Mouse (Mus musculus) cerebellum, postnatal 25 days (tissue): ENCODE measurements around the gene Rhbdf2.
"Not testable (repeated sequence)": the region's sequence is repeated elsewhere in the genome, so short reads cannot be mapped to it uniquely, and the experiment has no call there.

Experiments used
- DNase-seq, 2 experiments: peaks; one replicate each; pipeline ENCODE4 v3.0.0; 2021; ENCODE audit warnings: mixed read lengths in 2 of 2

Gene Rhbdf2

GRCm38 (mm10) chr11:116616438-116617118 lies 10.2 kb downstream of the Rhbdf2 start:
- DNase-seq = peak; percentile 39 to 41

- peak; percentile 70 to 73 for DNase-seq
Measured at GRCm38 (mm10) chr11:116615735-116616437, 10.9 kb downstream of the Rhbdf2 start.

DNA sequence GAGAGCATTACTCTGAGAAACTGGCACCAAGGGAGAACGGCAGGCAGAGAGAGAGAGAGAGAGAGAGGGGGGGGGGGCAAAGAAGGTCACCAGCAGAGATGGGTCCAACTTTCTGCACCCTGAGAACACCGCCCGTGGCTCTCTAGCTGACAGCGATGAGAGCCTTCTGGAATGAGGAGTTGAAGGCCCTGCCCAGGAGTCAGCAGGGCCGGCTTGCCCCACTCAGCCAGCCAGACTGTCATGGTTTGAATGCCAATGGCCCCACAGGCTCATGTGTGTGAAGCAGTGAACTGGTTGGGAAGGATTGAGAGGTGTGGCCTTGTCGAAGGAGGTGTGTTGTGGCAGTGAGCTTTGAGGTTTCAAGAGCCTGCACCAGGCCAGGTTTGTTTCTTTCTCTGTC lies 13.6 kb downstream of the Rhbdf2 start:
- peak; percentile 36 to 47 for DNase-seq

DNA sequence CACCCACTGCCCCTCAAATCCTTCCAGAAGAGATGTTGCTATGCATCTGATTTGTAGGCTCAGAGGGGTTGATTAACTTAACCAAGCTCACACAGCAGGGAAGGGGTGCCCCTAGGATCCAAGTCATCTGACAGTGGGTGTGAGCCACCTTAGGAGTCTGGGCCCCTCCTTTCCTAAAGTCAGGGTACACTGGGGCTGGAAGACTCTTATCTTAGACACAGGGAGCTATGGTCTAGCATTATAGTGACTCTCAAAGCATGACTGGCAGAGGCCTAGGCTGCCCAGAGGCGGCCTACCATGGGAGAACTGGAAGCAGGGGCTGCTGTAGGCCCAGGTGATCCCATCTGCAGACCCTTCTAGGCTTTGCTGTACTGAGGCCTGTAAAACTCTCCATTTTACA lies 14.3 kb downstream of the Rhbdf2 start:
- DNase-seq = no peak

GRCm38 (mm10) chr11:116611883-116612282 lies 14.9 kb downstream of the Rhbdf2 start:
- DNase-seq = no peak

DNA sequence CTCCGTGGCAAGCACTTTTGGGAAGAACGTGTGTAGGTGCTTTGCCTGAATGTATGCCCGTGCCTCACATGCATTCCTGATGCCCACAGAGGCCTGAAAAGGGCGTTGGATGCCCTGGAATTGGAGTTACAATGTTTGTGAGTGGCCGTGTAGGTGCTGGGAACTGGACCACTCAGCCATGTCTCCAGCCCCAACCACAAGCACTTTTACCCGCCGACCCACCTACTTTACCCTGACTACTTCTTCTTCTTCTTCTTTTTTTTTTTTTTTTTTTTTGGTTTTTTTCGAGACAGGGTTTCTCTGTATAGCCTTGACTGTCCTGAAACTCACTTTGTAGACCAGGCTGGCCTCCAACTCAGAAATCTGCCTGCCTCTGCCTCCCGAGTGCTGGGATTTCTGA lies 15.7 kb downstream of the Rhbdf2 start:
- not testable (repeated sequence) for DNase-seq

GRCm38 (mm10) chr11:116609965-116610630 lies 16.7 kb downstream of the Rhbdf2 start:
- peak; percentile 97 to 99 for DNase-seq

DNA sequence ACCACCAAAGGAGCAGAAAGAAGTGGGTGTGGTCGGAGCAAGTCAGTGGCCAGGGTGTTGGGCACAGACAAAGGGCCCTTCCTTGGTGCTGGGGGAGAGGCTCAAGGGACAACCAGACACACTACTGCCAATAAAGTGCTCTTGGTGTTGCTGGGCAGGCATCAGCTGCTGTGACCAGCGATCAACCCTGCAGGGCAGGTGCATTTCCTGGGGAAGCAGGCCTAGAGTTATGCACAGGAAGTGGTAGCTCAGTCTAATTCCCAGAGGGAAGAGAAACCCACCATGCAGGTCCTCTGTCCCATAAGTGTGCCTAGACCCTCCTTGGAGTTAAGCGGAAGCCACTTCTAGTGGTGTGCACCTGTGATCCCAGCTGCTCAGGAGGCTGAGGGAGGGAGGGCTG lies 19.1 kb downstream of the Rhbdf2 start:
- no peak for DNase-seq

DNA sequence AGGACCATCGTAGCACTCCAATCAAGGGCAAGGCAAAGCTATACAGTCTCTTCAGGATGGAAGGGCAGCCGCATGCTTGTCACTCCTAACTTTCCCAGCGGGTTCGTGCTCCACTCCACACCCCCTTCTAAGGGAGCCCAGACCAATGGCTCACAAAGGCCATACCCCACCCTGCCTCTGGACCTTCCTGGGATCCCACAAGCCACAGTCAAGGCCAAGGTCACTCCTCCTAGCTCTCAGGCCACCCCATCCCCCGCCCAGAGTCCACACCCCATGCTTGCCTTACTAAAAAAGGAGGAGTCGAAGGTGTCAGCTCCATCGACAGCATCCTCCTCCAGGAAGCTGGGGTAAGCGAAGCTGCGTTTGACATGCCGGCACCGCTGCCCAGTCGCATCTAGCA lies 22.7 kb downstream of the Rhbdf2 start:
- DNase-seq = no peak

DNA sequence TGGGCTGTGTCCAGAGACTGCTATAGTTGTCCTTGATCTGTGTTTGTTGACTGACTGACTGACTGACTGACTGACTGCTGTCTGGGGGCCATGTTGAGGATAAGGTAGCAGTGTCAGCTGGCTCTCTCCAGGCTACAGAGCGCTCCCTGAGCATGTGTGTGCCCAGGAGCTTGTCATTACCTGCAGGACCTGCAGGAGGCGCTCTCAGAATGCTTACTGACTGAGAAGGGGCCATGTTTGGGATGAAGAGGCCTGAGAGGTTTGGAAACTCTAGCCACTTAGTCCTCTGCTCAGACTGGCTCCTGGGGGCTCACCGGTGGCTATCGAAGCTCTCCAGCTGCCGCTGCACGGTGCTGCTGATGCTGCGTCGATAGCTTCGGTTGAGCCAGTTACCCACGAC lies 23.5 kb downstream of the Rhbdf2 start:
- DNase-seq = peak; percentile 39 to 46

GRCm38 (mm10) chr11:116602043-116602442 lies 24.8 kb downstream of the Rhbdf2 start:
- peak in 1 of 2 experiments; percentile 41 for DNase-seq

DNA sequence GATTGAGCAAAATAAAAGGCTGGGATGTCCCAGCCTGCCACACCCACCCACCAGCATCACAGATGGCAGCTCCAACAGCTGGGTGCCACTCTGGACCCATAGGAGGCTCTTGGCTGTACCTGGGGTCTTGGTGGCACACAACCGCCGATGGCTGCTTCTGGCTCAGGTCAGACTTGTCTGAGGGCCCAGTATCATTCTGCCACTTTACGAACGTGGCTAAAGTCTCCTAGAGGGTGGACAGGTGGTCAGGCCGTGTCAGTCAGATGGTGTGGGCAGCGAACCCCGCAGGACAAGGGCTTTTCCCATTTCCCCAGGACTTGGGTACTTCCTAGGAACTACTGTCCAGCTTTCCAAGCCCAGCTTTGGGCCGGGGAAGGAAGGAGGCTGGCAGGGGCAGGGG lies 25.7 kb downstream of the Rhbdf2 start:
- peak; percentile 57 to 68 for DNase-seq

- DNase-seq = no peak
Measured at GRCm38 (mm10) chr11:116599230-116599629, 27.6 kb downstream of the Rhbdf2 start.

DNA sequence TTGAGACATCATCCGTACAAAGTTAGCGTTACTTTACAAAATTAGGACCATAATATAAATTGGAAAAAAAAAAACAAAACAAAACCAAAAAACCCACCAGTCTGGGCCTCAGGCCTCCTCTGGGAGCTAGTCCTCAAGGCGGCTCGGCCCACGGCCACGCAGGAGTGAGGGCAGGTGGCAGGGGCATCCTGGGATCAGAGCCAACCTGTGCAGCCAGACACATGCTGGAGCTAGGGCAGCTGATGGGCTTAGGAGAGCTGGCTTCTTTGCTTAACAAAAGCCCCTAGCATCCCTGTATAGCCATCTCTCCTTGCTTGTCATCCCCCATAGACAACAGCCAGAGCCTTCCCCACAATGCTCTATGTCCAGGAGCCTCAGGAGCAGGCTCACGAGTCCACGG lies 28.6 kb downstream of the Rhbdf2 start:
- peak; percentile 60 to 79 for DNase-seq

GRCm38 (mm10) chr11:116596766-116597165 lies 30.1 kb downstream of the Rhbdf2 start:
- DNase-seq = no peak

DNA sequence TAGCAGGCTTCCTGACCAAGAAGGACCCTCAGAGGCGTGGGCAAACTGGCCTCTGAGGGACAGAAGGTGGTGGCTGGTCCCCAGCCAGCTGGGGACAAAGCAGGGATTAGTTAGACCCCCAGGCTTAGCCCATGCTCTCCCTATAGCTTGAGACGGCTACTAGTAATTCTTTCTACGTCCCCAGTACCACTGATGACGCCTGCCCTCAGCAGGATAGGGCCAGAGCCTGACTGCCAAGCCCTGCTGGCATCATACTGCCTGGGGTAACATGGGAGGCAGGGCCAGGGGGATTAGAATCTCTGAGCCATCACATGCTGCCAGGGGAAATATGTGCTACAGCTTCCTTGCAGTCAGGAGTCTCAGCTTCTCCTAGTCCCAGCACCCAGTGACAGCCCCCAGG lies 33.5 kb downstream of the Rhbdf2 start:
- peak in 1 of 2 experiments; percentile 27 for DNase-seq

- DNase-seq = peak; percentile 100
Measured at GRCm38 (mm10) chr11:116592428-116592827, 34.4 kb downstream of the Rhbdf2 start.

GRCm38 (mm10) chr11:116591621-116592020 lies 35.2 kb downstream of the Rhbdf2 start:
- no peak for DNase-seq

- DNase-seq = no peak
Measured at GRCm38 (mm10) chr11:116589574-116589973, 37.2 kb downstream of the Rhbdf2 start.

DNA sequence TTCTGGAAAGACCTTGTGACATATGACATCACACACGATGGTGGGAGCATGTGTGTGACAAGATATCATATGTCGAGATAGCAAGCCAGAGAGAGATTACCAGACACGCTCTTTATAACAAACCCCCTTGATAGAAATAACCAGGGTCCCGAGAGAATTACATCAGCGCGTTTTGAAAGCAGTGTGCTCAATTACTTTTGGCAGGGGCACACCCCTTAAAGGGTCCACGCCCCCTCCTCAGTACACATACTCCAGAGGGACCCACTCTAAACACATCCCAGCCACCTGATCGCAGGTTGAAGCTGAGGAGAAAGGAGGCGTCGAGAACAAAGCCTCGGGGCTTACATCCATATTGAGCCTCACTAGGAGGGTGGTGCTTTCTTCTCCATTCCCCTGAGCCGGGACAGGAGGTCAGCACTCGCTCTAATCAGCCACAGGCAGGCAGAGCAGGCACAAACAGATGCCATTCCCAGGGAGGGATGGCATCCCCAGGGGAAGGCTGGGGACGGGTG lies 37.7 kb downstream of the Rhbdf2 start:
- no peak for DNase-seq

DNA sequence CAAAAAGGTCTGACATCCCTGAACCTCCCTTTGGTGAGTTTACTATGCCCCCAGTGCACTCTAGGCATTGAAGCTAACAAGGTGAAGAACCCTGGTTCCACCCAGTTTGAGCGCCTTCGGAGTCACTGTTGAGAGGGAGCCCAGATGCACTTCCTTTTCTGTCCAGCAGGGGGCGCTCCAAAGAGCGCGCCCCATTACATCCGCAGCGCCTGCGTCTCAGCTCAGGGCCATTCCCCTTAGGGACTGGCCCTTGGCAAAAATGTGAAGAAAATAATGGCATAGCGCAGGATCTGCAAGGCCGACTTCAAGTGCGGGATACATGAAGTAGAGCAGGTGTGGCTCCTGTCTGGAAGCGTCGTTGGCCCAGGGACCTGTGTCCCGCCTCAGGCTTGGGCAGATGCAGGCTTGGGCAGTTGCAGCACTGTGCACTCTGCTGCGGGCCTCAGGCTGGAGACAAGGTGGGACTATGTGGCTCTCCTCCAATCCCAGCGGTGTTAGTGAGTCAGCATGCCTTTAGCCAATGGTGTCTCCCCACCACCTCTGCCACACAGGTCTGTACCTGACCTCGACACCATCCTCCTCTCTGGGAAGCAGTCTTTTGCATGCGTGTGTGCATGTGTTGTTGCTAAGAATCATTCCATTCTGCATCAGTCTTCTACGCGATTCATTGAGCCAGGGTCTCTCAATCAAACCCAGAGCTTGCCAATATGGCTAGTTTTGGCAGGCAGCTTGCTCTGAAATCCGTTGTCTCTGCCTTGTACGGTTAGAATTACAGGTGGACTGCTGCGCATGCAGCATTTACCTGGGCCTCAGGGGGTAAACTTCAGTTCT lies 39.8 kb downstream of the Rhbdf2 start:
- DNase-seq = peak; percentile 88 to 89

- DNase-seq = no peak
Measured at GRCm38 (mm10) chr11:116586310-116586709, 40.5 kb downstream of the Rhbdf2 start, which contains the start of gene Aanat. TSS of gene Aanat (plus strand) at chr11:116586432.

- DNase-seq = no peak
Measured at GRCm38 (mm10) chr11:116585682-116586081, 41.1 kb downstream of the Rhbdf2 start.
